Mouse (Mus musculus) liver, embryonic 15.5 days (tissue): ENCODE results near the gene Klrb1. TPM values are rescaled to one million over a fixed set of nuclear protein-coding genes. Genes with fewer than 3 reads are reported as not detected.
"Not testable (repeated sequence)": the region's sequence is repeated elsewhere in the genome, so short reads cannot be mapped to it uniquely, and the experiment has no call there.

Experiments
- ATAC-seq: fragments of 200-750 bp; cut with Nextera tagmentation; 2 replicates; pipeline ENCODE4 v1.8.0; 2017; ENCODE audit warnings: moderate number of reproducible peaks, mild to moderate bottlenecking, moderate library complexity; ENCODE audit not compliant: insufficient read depth
- H3K27ac ChIP-seq: fragments of 300-500 bp; sonication (generic); replicated peaks from 2 replicates; pipeline ENCODE4 v1.5.1; 2015; ENCODE audit warnings: mild to moderate bottlenecking, inconsistent platforms
- H3K27me3 ChIP-seq: fragments of 300-500 bp; sonication (generic); 2 replicates; pipeline ENCODE4 v1.6.1; 2015; ENCODE audit warnings: mild to moderate bottlenecking, inconsistent platforms
- H3K36me3 ChIP-seq: fragments of 300-500 bp; sonication (generic); replicated peaks from 2 replicates; pipeline ENCODE4 v1.6.1; 2015; ENCODE audit warnings: moderate library complexity, mild to moderate bottlenecking, inconsistent platforms
- H3K4me1 ChIP-seq: fragments of 300-500 bp; sonication (generic); replicated peaks from 2 replicates; pipeline ENCODE4 v1.6.1; 2015; ENCODE audit warnings: inconsistent platforms
- H3K4me2 ChIP-seq: fragments of 300-500 bp; sonication (generic); 2 replicates; pipeline ENCODE4 v1.6.1; 2015; ENCODE audit warnings: moderate library complexity, mild to moderate bottlenecking, inconsistent platforms
- H3K4me3 ChIP-seq: fragments of 300-500 bp; sonication (generic); replicated peaks from 2 replicates; pipeline ENCODE4 v1.5.1; 2015; ENCODE audit warnings: mild to moderate bottlenecking, inconsistent platforms
- H3K9ac ChIP-seq: fragments of 300-500 bp; sonication (generic); 2 replicates; pipeline ENCODE4 v1.6.1; 2015; ENCODE audit warnings: moderate library complexity, mild to moderate bottlenecking, inconsistent platforms
- H3K9me3 ChIP-seq: fragments of 300-500 bp; sonication (generic); replicated peaks from 2 replicates; pipeline ENCODE4 v1.6.1; 2016; ENCODE audit warnings: inconsistent platforms
- WGBS: fragments of 180-500 bp; shearing (Covaris S2); methylation state at CpG from one replicate; pipeline ENCODE4 v1.1.7; 2015; ENCODE audit warnings: mixed read lengths; ENCODE audit not compliant: insufficient replicate concordance; 5-methylcytosine and 5-hydroxymethylcytosine counted together
- polyA plus RNA-seq: library from polyadenylated mRNA; unstranded; fragments of >200 nt; fragmentation: Nextera tagmentation; extraction: Ambion mirVana; gene quantifications from 2 replicates; pipeline ENCODE4 v1.2.1, GENCODE M21; 2015

The Klrb1 gene
- polyA plus RNA-seq = not detected in 2 replicates

GRCm38 (mm10) chr6:128722959-128723358, at the start of gene Klrb1:
Gene Klrb1, minus strand, starts transcription at chr6:128723059.
- H3K4me1 ChIP-seq = no peaks in the 10 kb centered on the region
- no peak within 1 kb of the TSS for H3K4me2 ChIP-seq
- no peaks in the 10 kb centered on the region for H3K36me3 ChIP-seq
- no peak within 1 kb of the TSS for H3K27ac ChIP-seq
- 58% methylated on average over 4 of the region's 4 CpGs for WGBS
- no peak within 1 kb of the TSS for H3K9ac ChIP-seq
- no peaks in the 10 kb centered on the region for H3K9me3 ChIP-seq
- H3K27me3 ChIP-seq = no peaks in the 10 kb centered on the region
- no peak for ATAC-seq
- H3K4me3 ChIP-seq = no peak within 1 kb of the TSS

GRCm38 (mm10) chr6:128769481-128770253, 46.8 kb upstream of the Klrb1 start:
- Histone ChIP-seq H3K9me3 (no peaks in the 10 kb centered on the region), H3K4me3 (no peak overlapping the region), H3K4me2 (no peak overlapping the region), H3K27me3 (no peaks in the 10 kb centered on the region), H3K9ac (no peak overlapping the region), H3K27ac (no peak overlapping the region), H3K36me3 (no peaks in the 10 kb centered on the region), H3K4me1 (peaks cover 8% of the 10 kb centered on the region; the same call in 1 of the 2 replicates)
- WGBS = 70% methylated on average over 10 of the region's 10 CpGs
- ATAC-seq = peak; percentile 27; the same call in 1 of the 2 replicates

DNA sequence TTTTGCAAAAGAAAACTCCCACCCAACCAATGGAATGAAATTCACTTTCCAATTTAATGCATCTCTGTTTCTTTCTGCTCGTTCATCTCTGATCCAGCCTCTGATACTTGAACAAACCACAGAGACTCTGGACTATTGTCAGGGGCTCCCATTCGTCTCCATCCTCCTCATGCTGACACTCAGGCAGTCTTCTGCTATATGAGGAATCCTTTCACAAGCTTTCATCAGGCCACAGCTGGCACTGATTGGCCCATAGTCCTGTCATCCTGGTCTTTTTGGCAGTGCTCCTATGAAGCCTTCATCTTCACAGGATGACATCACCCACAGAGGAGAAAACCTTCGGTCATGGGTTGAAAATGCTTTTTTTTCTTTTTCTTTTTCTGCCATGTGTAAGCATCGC, 45.2 kb upstream of the Klrb1 start:
- Histone ChIP-seq H3K9ac (no peak overlapping the region), H3K27me3 (no peaks in the 10 kb centered on the region), H3K9me3 (no peaks in the 10 kb centered on the region), H3K4me3 (no peak overlapping the region), H3K36me3 (no peaks in the 10 kb centered on the region), H3K27ac (no peak overlapping the region), H3K4me1 (peaks cover 15% of the 10 kb centered on the region), H3K4me2 (no peak overlapping the region)
- 47% methylated on average over 4 of the region's 4 CpGs for WGBS
- no peak for ATAC-seq

GRCm38 (mm10) chr6:128766486-128767254, 43.8 kb upstream of the Klrb1 start:
- not testable (repeated sequence) for H3K9ac ChIP-seq, ATAC-seq, H3K4me2 ChIP-seq, H3K27ac ChIP-seq, H3K36me3 ChIP-seq, H3K9me3 ChIP-seq, H3K27me3 ChIP-seq, H3K4me3 ChIP-seq
- peaks cover 15% of the 10 kb centered on the region for H3K4me1 ChIP-seq
- 60% methylated on average over 6 of the region's 6 CpGs for WGBS

DNA sequence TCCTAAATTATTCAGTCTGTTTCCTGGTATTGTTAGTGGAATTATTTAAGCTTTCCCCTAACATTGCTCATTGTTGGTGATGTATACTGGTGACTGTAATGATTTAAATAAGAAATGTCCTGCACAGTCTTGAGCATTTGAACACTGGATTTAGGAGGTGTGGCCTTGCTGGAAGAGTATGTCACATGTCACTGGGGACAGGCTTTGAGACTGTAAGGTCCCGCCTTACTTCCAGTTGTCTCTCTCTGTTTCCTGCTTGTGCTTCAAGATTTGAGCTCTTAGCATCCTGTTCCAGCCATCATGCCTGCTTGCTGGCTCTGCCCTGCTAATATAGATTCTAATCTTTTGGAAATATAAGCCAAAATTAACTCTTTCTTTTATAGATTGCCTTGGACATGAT, 42.4 kb upstream of the Klrb1 start:
- Histone ChIP-seq H3K9me3 (no peaks in the 10 kb centered on the region), H3K4me1 (peaks cover 20% of the 10 kb centered on the region), H3K27me3 (no peaks in the 10 kb centered on the region), H3K4me2 (no peak overlapping the region), H3K9ac (no peak overlapping the region), H3K27ac (no peak overlapping the region), H3K36me3 (no peaks in the 10 kb centered on the region), H3K4me3 (no peak overlapping the region)
- WGBS = 28% methylated on average over 1 of the region's 1 CpGs
- ATAC-seq = no peak

- WGBS = 12% methylated on average over 5 of the region's 5 CpGs
- Histone ChIP-seq H3K9ac (peak overlapping the region; percentile 49; the same call in 1 of the 2 replicates), H3K9me3 (no peaks in the 10 kb centered on the region), H3K27ac (0 out of 2 replicates have a peak overlapping the region, but pooled peaks have one; percentile 39), H3K4me2 (peak overlapping the region; percentile 82), H3K27me3 (no peaks in the 10 kb centered on the region), H3K36me3 (no peaks in the 10 kb centered on the region), H3K4me3 (peak overlapping the region; percentile 65), H3K4me1 (peaks cover 22% of the 10 kb centered on the region)
- ATAC-seq = no peak
These were observed 41.7 kb upstream of the Klrb1 start for GRCm38 (mm10) chr6:128764598-128764997.

GRCm38 (mm10) chr6:128763736-128764523, 41.1 kb upstream of the Klrb1 start:
- Histone ChIP-seq H3K9ac (peak overlapping the region; percentile 49), H3K36me3 (no peaks in the 10 kb centered on the region), H3K4me2 (peak overlapping the region; percentile 82), H3K4me3 (peak overlapping the region; percentile 65), H3K9me3 (no peaks in the 10 kb centered on the region), H3K27ac (0 out of 2 replicates have a peak overlapping the region, but pooled peaks have one; percentile 39), H3K4me1 (peaks cover 25% of the 10 kb centered on the region), H3K27me3 (no peaks in the 10 kb centered on the region)
- peak; percentile 81 for ATAC-seq
- WGBS = 4% methylated on average over 30 of the region's 30 CpGs

DNA sequence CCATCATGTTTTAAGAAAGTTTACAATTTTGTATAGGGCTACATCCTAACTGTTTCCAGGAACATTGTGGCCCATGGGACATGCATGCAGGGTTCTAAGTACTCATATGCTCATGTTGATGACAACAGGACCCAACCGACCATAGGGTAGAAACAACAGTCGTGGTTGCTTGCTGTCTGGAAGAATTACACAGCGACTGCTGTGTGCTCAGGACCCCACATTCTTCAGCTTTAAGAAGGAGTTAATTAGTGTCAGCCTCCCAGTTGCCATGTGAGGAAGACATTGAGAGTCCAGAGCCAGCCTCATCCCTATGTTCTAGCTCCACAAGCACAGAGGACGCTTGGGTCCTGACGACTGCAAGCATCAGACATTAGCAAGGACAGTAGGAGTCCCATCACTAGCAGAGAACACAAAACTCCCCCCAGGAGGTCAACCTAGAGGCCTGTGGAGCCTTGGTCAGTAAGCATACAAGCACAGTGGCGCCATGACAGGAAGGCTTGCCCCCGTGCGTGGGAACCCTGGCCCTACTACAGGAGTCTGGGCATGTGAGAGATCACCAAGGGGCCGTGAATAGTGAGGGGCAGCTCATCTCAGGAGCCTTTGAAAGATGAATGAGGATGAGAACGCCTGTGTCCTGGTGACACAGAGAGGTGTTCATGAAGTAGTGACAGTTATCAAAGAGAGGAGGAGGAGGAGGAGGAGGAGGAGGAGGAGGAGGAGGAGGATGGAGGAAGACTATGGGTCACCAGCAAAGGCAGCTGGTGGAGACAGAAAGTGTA, 40.2 kb upstream of the Klrb1 start:
- Histone ChIP-seq H3K4me2 (peak overlapping the region; percentile 82), H3K4me3 (peak overlapping the region; percentile 65), H3K4me1 (peaks cover 25% of the 10 kb centered on the region)
- H3K27ac ChIP-seq, H3K9ac ChIP-seq, H3K9me3 ChIP-seq, ATAC-seq, H3K27me3 ChIP-seq, H3K36me3 ChIP-seq: not testable (repeated sequence)
- WGBS = 79% methylated on average over 10 of the region's 10 CpGs

GRCm38 (mm10) chr6:128761144-128761540, 38.3 kb upstream of the Klrb1 start:
- 51% methylated on average over 5 of the region's 5 CpGs for WGBS
- Histone ChIP-seq H3K27ac (no peak overlapping the region), H3K4me3 (peak overlapping the region; percentile 69), H3K27me3 (no peaks in the 10 kb centered on the region), H3K9ac (peak overlapping the region; percentile 46; the same call in 1 of the 2 replicates), H3K4me2 (peak overlapping the region; percentile 77), H3K36me3 (no peaks in the 10 kb centered on the region), H3K4me1 (peaks cover 20% of the 10 kb centered on the region), H3K9me3 (no peaks in the 10 kb centered on the region)
- no peak for ATAC-seq

GRCm38 (mm10) chr6:128760416-128761143, 37.7 kb upstream of the Klrb1 start:
- H3K9ac ChIP-seq = peak overlapping the region; percentile 70
- WGBS = under 1% methylated on average over 44 of the region's 44 CpGs
- H3K9me3 ChIP-seq, H3K27me3 ChIP-seq, H3K36me3 ChIP-seq: not testable (repeated sequence)
- ATAC-seq = peak; percentile 67
- peaks cover 20% of the 10 kb centered on the region for H3K4me1 ChIP-seq
- H3K27ac ChIP-seq = peak overlapping the region; percentile 81
- peak overlapping the region; percentile 77 for H3K4me2 ChIP-seq
- peak overlapping the region; percentile 69 for H3K4me3 ChIP-seq
